ENCODE assay signal across 28 mouse cellular contexts in genomic region chr1:181271164-181271563, GRCm38 (mm10). TPM values are rescaled to one million over a fixed set of nuclear protein-coding genes. Genes with fewer than 3 reads are reported as not detected.
DNase-seq lines count a peak whose midpoint lies in the region; ATAC-seq and TF ChIP-seq lines count a peak whose summit lies in the region.
"Had no signal": no experiment of that assay in that cellular context is flagged by ENCODE, and none has a peak within 500 bp of the region (broad histone marks: within the 10 kb centered on the region; RNA-seq: fewer than 3 reads in every experiment).

No protein-coding gene starts in this region.

- ATAC-seq in liver, embryonic 14.5 days (ENCODE audit: insufficient read depth), result 0 out of 2 replicates have a peak, but pooled peaks have one; percentile 13
- peak; percentile 14; the same call in 1 of the 2 replicates for ATAC-seq in liver, postnatal 0 days
- 0 out of 2 replicates have a peak, but pooled peaks have one; percentile 31 for ATAC-seq in stomach, postnatal 0 days (ENCODE audit: low FRiP score, low TSS enrichment)
- ATAC-seq: activated CD4-positive, CD25-positive, alpha-beta regulatory T cell, adult 4 months; forebrain, embryonic 13.5 days; forebrain, embryonic 16.5 days had no signal

- no peak overlapping the region for H3K4me3 ChIP-seq in liver, embryonic 14.5 days (ENCODE audit: insufficient read depth in 1 of 2, low read depth in 2 of 2, low read length in 2 of 2)
- H3K4me3 ChIP-seq in liver, postnatal 0 days (ENCODE audit: low read depth, low read length), result no peak overlapping the region
- H3K4me3 ChIP-seq in stomach, postnatal 0 days (ENCODE audit: low read depth, low read length), result no peak overlapping the region
- no peak overlapping the region for H3K4me3 ChIP-seq in kidney, adult 2 months (ENCODE audit: insufficient read depth, low read depth, low read length)
- H3K4me3 ChIP-seq: embryonic facial prominence, embryonic 10.5 days; embryonic facial prominence, embryonic 13.5 days; erythroblast, embryonic 14.5 days; forebrain, embryonic 13.5 days; heart, embryonic 12.5 days; heart, embryonic 15.5 days; hindbrain, embryonic 10.5 days had no signal

- no peak overlapping the region for H3K9ac ChIP-seq in liver, embryonic 14.5 days (replicated peaks)
- H3K9ac ChIP-seq in liver, postnatal 0 days (replicated peaks), result no peak overlapping the region
- H3K9ac ChIP-seq in stomach, postnatal 0 days (ENCODE audit: low read length), result no peak overlapping the region
- H3K9ac ChIP-seq: embryonic facial prominence, embryonic 13.5 days; forebrain, embryonic 13.5 days; heart, embryonic 12.5 days; heart, embryonic 15.5 days; hindbrain, embryonic 14.5 days had no signal

- H3K4me1 ChIP-seq in liver, embryonic 14.5 days (replicated peaks; ENCODE audit: control insufficient read depth in 2 of 2, insufficient read depth in 2 of 2, low read length in 1 of 2), result peaks cover 6 to 12% of the 10 kb centered on the region in 2 experiments; a peak in 3 of 4 replicates
- peaks cover 12% of the 10 kb centered on the region for H3K4me1 ChIP-seq in liver, postnatal 0 days (ENCODE audit: insufficient read depth)
- H3K4me1 ChIP-seq in stomach, postnatal 0 days (replicated peaks; ENCODE audit: control insufficient read depth, insufficient read depth), result no peaks in the 10 kb centered on the region
- H3K4me1 ChIP-seq in kidney, adult 2 months (ENCODE audit: control insufficient read depth, insufficient read depth, low read length), result no peaks in the 10 kb centered on the region

- no peak overlapping the region for H3K4me2 ChIP-seq in liver, embryonic 14.5 days (ENCODE audit: low read depth)
- no peak overlapping the region for H3K4me2 ChIP-seq in liver, postnatal 0 days (ENCODE audit: low read depth, low read length)
- no peak overlapping the region for H3K4me2 ChIP-seq in stomach, postnatal 0 days (replicated peaks; ENCODE audit: low read depth)
- H3K4me2 ChIP-seq: embryonic facial prominence, embryonic 13.5 days; forebrain, embryonic 13.5 days; heart, embryonic 12.5 days; heart, embryonic 15.5 days; hindbrain, embryonic 14.5 days had no signal

- peak; percentile 68 for DNase-seq in heart, adult 11 months
- DNase-seq in heart, adult 9 months (ENCODE audit: low spot score in 2 of 2), result no peak
- no peak for DNase-seq in liver, embryonic 14.5 days (ENCODE audit: low read depth in 3 of 3, low spot score in 3 of 3)
- DNase-seq in liver, postnatal 0 days, result no peak
- DNase-seq in stomach, postnatal 0 days (ENCODE audit: low spot score), result no peak
- DNase-seq in kidney, adult 2 months, result no peak
- DNase-seq in kidney, postnatal 14 days, result no peak
- DNase-seq: adrenal gland, adult 8-10 months; adrenal gland, postnatal 25 days; cerebellum, adult 11-12 months; cerebellum, adult 8-10 months; cerebellum, postnatal 10 days; cerebellum, postnatal 36 days; embryo, embryonic 11 days; gastrocnemius, postnatal 10 days; gastrocnemius, postnatal 36 days; heart, postnatal 10 days; heart, postnatal 36 days had no signal

- 83% methylated on average over 5 of the region's 5 CpGs for WGBS in liver, embryonic 14.5 days (ENCODE audit: insufficient replicate concordance)
- WGBS in liver, postnatal 0 days (ENCODE audit: insufficient replicate concordance), result 72% methylated on average over 5 of the region's 5 CpGs
- 77% methylated on average over 5 of the region's 5 CpGs for WGBS in stomach, postnatal 0 days
- WGBS in kidney, adult 2 months, result 86% methylated on average over 5 of the region's 5 CpGs

- no peak for TF ChIP-seq CTCF in liver, embryonic 14.5 days (IDR thresholded peaks at IDR 0.05; ENCODE audit: low read depth)
- TF ChIP-seq CTCF in liver, postnatal 0 days (IDR thresholded peaks at IDR 0.05; ENCODE audit: low read depth), result no peak
- no peak for TF ChIP-seq CTCF in stomach, postnatal 0 days (IDR thresholded peaks at IDR 0.05; ENCODE audit: low read depth)
- TF ChIP-seq CTCF in kidney, adult 2 months (conservative IDR thresholded peaks at IDR 0.05; ENCODE audit: insufficient read depth, insufficient read length, low read depth, low read length), result no peak

- H3K36me3 ChIP-seq in liver, embryonic 14.5 days (replicated peaks; ENCODE audit: control insufficient read depth, insufficient read depth, low read depth), result no peaks in the 10 kb centered on the region
- H3K36me3 ChIP-seq in liver, postnatal 0 days (replicated peaks; ENCODE audit: insufficient read depth, low read length), result no peaks in the 10 kb centered on the region
- no peaks in the 10 kb centered on the region for H3K36me3 ChIP-seq in stomach, postnatal 0 days (ENCODE audit: control insufficient read depth, insufficient read depth, low read length)
- no peaks in the 10 kb centered on the region for H3K36me3 ChIP-seq in kidney, adult 2 months (ENCODE audit: control insufficient read depth, insufficient read depth, low read length)
- H3K36me3 ChIP-seq: embryonic facial prominence, embryonic 10.5 days; embryonic facial prominence, embryonic 13.5 days; heart, embryonic 12.5 days; heart, embryonic 15.5 days; hindbrain, embryonic 10.5 days had no signal

- H3K27me3 ChIP-seq in liver, embryonic 14.5 days (ENCODE audit: control insufficient read depth, insufficient read depth, low read length), result no peaks in the 10 kb centered on the region
- no peaks in the 10 kb centered on the region for H3K27me3 ChIP-seq in liver, postnatal 0 days (ENCODE audit: insufficient read depth, low read length)
- no peaks in the 10 kb centered on the region for H3K27me3 ChIP-seq in stomach, postnatal 0 days (ENCODE audit: control insufficient read depth, insufficient read depth, low read length)
- no peaks in the 10 kb centered on the region for H3K27me3 ChIP-seq in kidney, adult 2 months (replicated peaks; ENCODE audit: control insufficient read depth, insufficient read depth, low read length)
- H3K27me3 ChIP-seq: embryonic facial prominence, embryonic 13.5 days; forebrain, embryonic 13.5 days had no signal

- no peak for TF ChIP-seq POLR2A in kidney, adult 2 months (IDR thresholded peaks at IDR 0.05; ENCODE audit: low read depth, low read length)

- no peaks in the 10 kb centered on the region for H3K9me3 ChIP-seq in liver, embryonic 14.5 days (ENCODE audit: control insufficient read depth, low read length)
- no peaks in the 10 kb centered on the region for H3K9me3 ChIP-seq in liver, postnatal 0 days (ENCODE audit: low read length)
- H3K9me3 ChIP-seq in stomach, postnatal 0 days (ENCODE audit: control insufficient read depth, low read length), result no peaks in the 10 kb centered on the region
- H3K9me3 ChIP-seq: embryonic facial prominence, embryonic 10.5 days; embryonic facial prominence, embryonic 13.5 days; forebrain, embryonic 13.5 days; heart, embryonic 12.5 days; heart, embryonic 15.5 days; hindbrain, embryonic 10.5 days had no signal

- no peak for TF ChIP-seq EP300 in liver, embryonic 14.5 days (IDR thresholded peaks at IDR 0.05; ENCODE audit: low read depth)
- no peak for TF ChIP-seq EP300 in liver, postnatal 0 days (IDR thresholded peaks at IDR 0.05; ENCODE audit: low read depth)
- TF ChIP-seq EP300 in stomach, postnatal 0 days (optimal IDR thresholded peaks at IDR 0.05), result no peak

- no peak overlapping the region for H3K27ac ChIP-seq in liver, embryonic 14.5 days
- H3K27ac ChIP-seq in liver, postnatal 0 days (ENCODE audit: low read depth), result peak overlapping the region; percentile 45; the same call in 1 of the 2 replicates
- H3K27ac ChIP-seq in stomach, postnatal 0 days (replicated peaks), result no peak overlapping the region
- H3K27ac ChIP-seq in kidney, adult 2 months (ENCODE audit: insufficient read depth, low read depth, low read length), result no peak overlapping the region
- H3K27ac ChIP-seq: embryonic facial prominence, embryonic 10.5 days; embryonic facial prominence, embryonic 13.5 days; forebrain, embryonic 13.5 days; heart, embryonic 15.5 days; hindbrain, embryonic 10.5 days; hindbrain, embryonic 14.5 days had no signal

RNA-seq across cellular contexts. Expression of gene Wdr26, which starts 59.4 kb away (rescaled TPM):
- 47.8 and 68.9 TPM in 2 replicates for polyA plus RNA-seq in liver, embryonic 14.5 days (2012; rRNA removed)
- polyA plus RNA-seq in liver, embryonic 14.5 days (2014; fragmentation: Nextera tagmentation; extraction: Ambion mirVana), result 57.8 and 64.4 TPM in 2 replicates
- 39.4 and 40.1 TPM in 2 replicates for polyA plus RNA-seq in liver, postnatal 0 days (2015; fragmentation: Nextera tagmentation; extraction: Ambion mirVana)
- 42.1 and 45.4 TPM in 2 replicates for polyA plus RNA-seq in stomach, postnatal 0 days (2015; fragmentation: Nextera tagmentation; extraction: Ambion mirVana)
- polyA plus RNA-seq in kidney, adult 2 months (2012; rRNA removed), result 28.5 and 32.1 TPM in 2 replicates
